Mouse (Mus musculus): ENCODE measurements around the gene Ankrd9.

The Ankrd9 gene

GRCm38 (mm10) chr12:110978607-110979406, at the start of gene Ankrd9:
Ankrd9 (minus strand) TSS chr12:110979040.
- no peak for DNase-seq (ENCODE audit: low read depth, low spot score)

GRCm38 (mm10) chr12:111021577-111021976, 42.7 kb upstream of the Ankrd9 start:
- DNase-seq (ENCODE audit: low read depth, low spot score), result no peak

- DNase-seq (ENCODE audit: low read depth, low spot score), result no peak
Observed at GRCm38 (mm10) chr12:111021138-111021537, 42.3 kb upstream of the Ankrd9 start.

- DNase-seq (ENCODE audit: low read depth, low spot score), result no peak
Observed at GRCm38 (mm10) chr12:111019086-111019485, 40.2 kb upstream of the Ankrd9 start.

- DNase-seq (ENCODE audit: low read depth, low spot score), result no peak
Observed at GRCm38 (mm10) chr12:111018068-111018467, 39.2 kb upstream of the Ankrd9 start.

- no peak for DNase-seq (ENCODE audit: low read depth, low spot score)
Observed at GRCm38 (mm10) chr12:111016807-111017206, 38.0 kb upstream of the Ankrd9 start.

- no peak for DNase-seq (ENCODE audit: low read depth, low spot score)
Observed at GRCm38 (mm10) chr12:111009615-111010257, 30.9 kb upstream of the Ankrd9 start.

GRCm38 (mm10) chr12:111008500-111009490, 30.0 kb upstream of the Ankrd9 start:
- no peak for DNase-seq (ENCODE audit: low read depth, low spot score)

- DNase-seq (ENCODE audit: low read depth, low spot score), result no peak
Observed at GRCm38 (mm10) chr12:111007134-111008103, 28.6 kb upstream of the Ankrd9 start.

- no peak for DNase-seq (ENCODE audit: low read depth, low spot score)
Observed at GRCm38 (mm10) chr12:111006339-111006738, 27.5 kb upstream of the Ankrd9 start.

- DNase-seq (ENCODE audit: low read depth, low spot score), result no peak
Observed at GRCm38 (mm10) chr12:111005803-111006202, 27.0 kb upstream of the Ankrd9 start.

- DNase-seq (ENCODE audit: low read depth, low spot score), result no peak
Observed at GRCm38 (mm10) chr12:111004142-111004541, 25.3 kb upstream of the Ankrd9 start.

- DNase-seq (ENCODE audit: low read depth, low spot score), result no peak
Observed at GRCm38 (mm10) chr12:111000956-111001355, 22.1 kb upstream of the Ankrd9 start.

GRCm38 (mm10) chr12:110999820-111000219, 21.0 kb upstream of the Ankrd9 start:
- DNase-seq (ENCODE audit: low read depth, low spot score), result no peak

GRCm38 (mm10) chr12:110998092-110998491, 19.3 kb upstream of the Ankrd9 start:
- no peak for DNase-seq (ENCODE audit: low read depth, low spot score)

- DNase-seq (ENCODE audit: low read depth, low spot score), result no peak
Observed at GRCm38 (mm10) chr12:110994666-110995065, 15.8 kb upstream of the Ankrd9 start.

- DNase-seq (ENCODE audit: low read depth, low spot score), result no peak
Observed at GRCm38 (mm10) chr12:110993226-110993625, 14.4 kb upstream of the Ankrd9 start.

- no peak for DNase-seq (ENCODE audit: low read depth, low spot score)
Observed at GRCm38 (mm10) chr12:110992771-110993170, 13.9 kb upstream of the Ankrd9 start.

GRCm38 (mm10) chr12:110992128-110992553, 13.3 kb upstream of the Ankrd9 start:
- peak; percentile 43 for DNase-seq (ENCODE audit: low read depth, low spot score)

- DNase-seq (ENCODE audit: low read depth, low spot score), result no peak
Observed at GRCm38 (mm10) chr12:110991361-110992127, 12.7 kb upstream of the Ankrd9 start.
